Mouse (Mus musculus): ENCODE measurements around the gene Fbxw11. TPM values are rescaled to one million over a fixed set of nuclear protein-coding genes. Genes with fewer than 3 reads are reported as not detected.
"Not testable (repeated sequence)": the region's sequence is repeated elsewhere in the genome, so short reads cannot be mapped to it uniquely, and the experiment has no call there.

The Fbxw11 gene
- polyA plus RNA-seq, 1 experiment from 2014 or later, result 85.4 TPM

DNA sequence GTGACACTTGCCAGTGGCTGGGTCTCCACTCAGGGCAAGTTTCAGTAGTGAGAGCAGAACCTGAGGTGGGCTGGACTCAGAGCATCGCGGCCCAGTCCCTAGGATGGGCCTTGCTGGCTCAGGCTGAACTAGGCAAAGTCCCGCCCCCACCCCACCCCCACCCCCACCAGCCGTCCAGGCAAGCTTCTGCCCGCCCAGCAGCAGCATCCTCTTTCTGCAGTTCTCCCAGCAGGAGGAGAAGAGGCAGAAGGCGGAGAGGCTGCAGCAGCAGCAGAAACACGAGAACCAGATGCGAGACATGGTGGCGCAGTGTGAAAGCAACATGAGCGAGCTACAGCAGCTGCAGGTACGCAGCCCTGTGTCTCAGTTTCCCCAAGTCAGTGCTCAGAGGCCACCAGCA lies 27.0 kb upstream of the Fbxw11 start:
- peak overlapping the region; percentile 39 for H3K4me2 ChIP-seq (replicated peaks)
- ATAC-seq (ENCODE audit: low FRiP score, low read depth), result no peak
- 11% methylated on average over 11 of the region's 11 CpGs for WGBS

DNA sequence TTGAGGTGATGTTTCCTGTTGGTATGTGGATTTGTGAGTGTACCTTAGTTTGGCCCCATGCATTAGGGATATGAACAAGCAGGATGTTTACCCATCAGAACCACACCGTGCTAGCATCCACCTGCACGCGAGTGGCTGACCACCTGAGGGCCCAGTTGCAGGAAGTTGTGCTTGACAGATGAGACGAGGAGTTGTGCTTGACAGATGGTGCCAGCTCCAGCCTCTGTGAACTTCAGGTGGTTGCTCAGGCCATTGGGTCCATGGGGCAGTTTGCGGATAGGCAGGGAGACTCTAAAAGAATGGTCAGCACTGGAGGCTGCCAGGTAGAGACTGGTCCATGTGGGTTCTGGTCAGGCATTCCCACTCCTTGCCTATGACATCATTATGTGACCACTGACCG lies 26.4 kb upstream of the Fbxw11 start:
- no peak for ATAC-seq (ENCODE audit: low FRiP score, low read depth)
- WGBS, result 65% methylated on average over 6 of the region's 6 CpGs
- H3K9me3 ChIP-seq, result no peaks in the 10 kb centered on the region
- no peaks in the 10 kb centered on the region for H3K27me3 ChIP-seq
- peaks cover 32% of the 10 kb centered on the region for H3K4me1 ChIP-seq
- H3K4me2 ChIP-seq (replicated peaks), result peak overlapping the region; percentile 39; the same call in 1 of the 2 replicates
- H3K4me3 ChIP-seq, result no peak overlapping the region
- no peaks in the 10 kb centered on the region for H3K36me3 ChIP-seq
- no peak overlapping the region for H3K27ac ChIP-seq
- no peak overlapping the region for H3K9ac ChIP-seq

More for the DNA sequence above, 27.0 kb upstream of the Fbxw11 start:
- Histone ChIP-seq H3K36me3 (no peaks in the 10 kb centered on the region), H3K9me3 (no peaks in the 10 kb centered on the region), H3K27ac (no peak overlapping the region), H3K4me3 (no peak overlapping the region), H3K4me1 (peaks cover 32% of the 10 kb centered on the region), H3K9ac (no peak overlapping the region), H3K27me3 (no peaks in the 10 kb centered on the region)

DNA sequence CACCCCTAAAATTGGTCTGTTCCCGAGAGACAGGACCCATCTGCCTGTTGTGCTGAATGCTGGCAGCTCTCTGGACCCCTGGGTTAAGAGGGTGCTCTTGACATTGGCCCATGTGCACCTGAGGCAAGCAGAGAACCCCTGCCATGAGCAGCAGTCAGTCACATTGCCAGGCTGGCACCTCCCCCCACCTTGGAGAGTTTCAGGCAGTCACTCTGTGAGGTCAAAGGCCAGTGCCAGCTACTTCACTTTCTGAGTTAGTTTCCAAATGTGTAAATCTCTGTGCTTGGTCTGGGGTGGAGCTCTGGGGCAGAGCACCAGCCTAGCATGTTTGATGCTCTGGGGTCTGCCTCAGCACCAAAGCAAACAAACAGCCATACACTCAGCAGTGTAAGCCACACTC lies 24.5 kb upstream of the Fbxw11 start:
- H3K4me2 ChIP-seq (replicated peaks), result no peak overlapping the region
- 0 out of 2 replicates have a peak, but pooled peaks cover 4% of the 10 kb centered on the region for H3K36me3 ChIP-seq
- no peaks in the 10 kb centered on the region for H3K27me3 ChIP-seq
- no peak overlapping the region for H3K27ac ChIP-seq
- H3K9me3 ChIP-seq, result no peaks in the 10 kb centered on the region
- H3K4me1 ChIP-seq, result peaks cover 24% of the 10 kb centered on the region
- no peak for ATAC-seq (ENCODE audit: low FRiP score, low read depth)
- no peak overlapping the region for H3K4me3 ChIP-seq
- no peak overlapping the region for H3K9ac ChIP-seq
- 74% methylated on average over 1 of the region's 1 CpGs for WGBS

DNA sequence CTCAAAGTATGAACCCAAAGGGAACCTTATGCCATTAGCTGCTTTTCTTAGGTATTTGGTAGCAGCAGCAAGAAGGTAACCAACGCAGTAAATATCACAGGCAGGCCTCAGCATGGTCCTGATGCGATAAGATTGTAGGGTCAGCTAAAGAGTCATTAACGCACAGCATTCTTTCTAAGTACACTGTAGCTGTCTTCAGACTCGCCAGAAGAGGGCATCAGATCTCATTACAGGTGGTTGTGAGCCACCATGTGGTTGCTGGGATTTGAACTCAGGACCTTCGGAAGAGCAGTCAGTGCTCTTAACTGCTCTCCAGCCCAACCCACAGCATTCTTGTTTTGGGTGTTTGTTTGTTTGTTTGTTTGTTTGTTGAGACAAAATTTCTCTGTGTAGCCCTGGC lies 23.9 kb upstream of the Fbxw11 start:
- 82% methylated on average over 5 of the region's 5 CpGs for WGBS
- not testable (repeated sequence) for H3K9ac ChIP-seq; H3K27me3 ChIP-seq; H3K4me2 ChIP-seq (replicated peaks); H3K9me3 ChIP-seq; ATAC-seq (ENCODE audit: low FRiP score, low read depth); H3K4me3 ChIP-seq; H3K27ac ChIP-seq; H3K36me3 ChIP-seq
- H3K4me1 ChIP-seq, result peaks cover 24% of the 10 kb centered on the region

DNA sequence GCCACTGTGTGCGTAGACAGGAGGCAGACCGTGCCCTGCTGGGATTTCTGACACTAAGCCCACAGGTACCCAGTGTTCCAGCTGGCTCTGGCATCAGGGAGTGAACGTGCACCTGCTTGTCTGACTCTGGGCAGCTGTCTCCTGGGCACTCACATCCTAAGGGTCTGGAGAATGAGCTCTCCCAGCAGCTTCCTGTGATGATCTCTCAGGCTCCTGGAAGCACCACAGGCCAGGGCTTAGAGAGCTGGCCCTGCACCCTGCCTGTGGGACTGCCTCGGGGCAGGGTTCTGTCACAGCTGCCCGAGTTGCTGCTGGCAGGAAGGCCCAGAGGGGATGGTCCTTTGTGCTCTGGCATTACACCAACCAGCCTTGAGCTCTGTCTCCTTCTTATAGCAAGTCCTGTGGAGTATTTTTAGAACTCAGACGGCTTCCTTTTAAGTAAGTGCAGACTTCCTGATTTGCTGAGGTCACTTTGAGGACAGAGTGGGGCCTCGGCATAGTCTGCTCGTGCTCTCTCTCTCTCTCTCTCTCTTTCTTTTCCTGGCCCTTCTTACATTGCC lies 23.2 kb upstream of the Fbxw11 start:
- Histone ChIP-seq H3K4me3 (no peak overlapping the region), H3K36me3 (0 out of 2 replicates have a peak, but pooled peaks cover 4% of the 10 kb centered on the region), H3K9me3 (no peaks in the 10 kb centered on the region), H3K27ac (peak overlapping the region; percentile 71), H3K27me3 (no peaks in the 10 kb centered on the region), H3K4me1 (peaks cover 24% of the 10 kb centered on the region), H3K4me2 (replicated peaks) (no peak overlapping the region; the same call in 1 of the 2 replicates), H3K9ac (no peak overlapping the region)
- ATAC-seq (ENCODE audit: low FRiP score, low read depth), result peak; percentile 51; the same call in 1 of the 2 replicates
- WGBS, result 31% methylated on average over 8 of the region's 8 CpGs

DNA sequence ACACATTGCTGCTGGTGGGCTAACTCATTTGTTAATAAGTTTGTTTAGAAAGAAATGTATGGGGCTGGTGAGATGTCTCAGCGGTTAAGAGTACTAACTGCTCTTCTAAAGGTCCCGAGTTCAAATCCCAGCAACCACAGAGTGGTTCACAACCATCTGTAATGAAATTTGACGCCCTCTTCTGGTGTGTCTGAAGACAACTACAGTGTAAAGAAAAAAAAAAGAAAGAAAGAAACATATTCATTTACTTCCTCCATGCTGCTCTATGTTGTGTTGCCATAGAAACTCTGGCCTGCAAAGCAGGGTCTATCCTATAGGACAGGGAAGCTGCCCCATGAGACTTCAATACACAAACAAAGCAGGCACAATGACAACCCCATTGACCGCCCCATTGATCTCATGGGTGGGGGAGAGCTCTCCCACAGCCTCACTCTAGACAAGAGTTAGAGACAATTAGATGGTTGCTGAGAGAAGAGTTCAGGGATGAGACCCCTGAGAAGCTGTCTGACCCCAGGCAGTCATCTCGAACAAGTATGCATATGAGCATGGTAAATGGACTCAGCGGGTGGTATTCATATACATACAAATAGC lies 22.6 kb upstream of the Fbxw11 start:
- Histone ChIP-seq H3K27ac (no peak overlapping the region), H3K4me1 (peaks cover 24% of the 10 kb centered on the region)
- ATAC-seq (ENCODE audit: low FRiP score, low read depth), result no peak

DNA sequence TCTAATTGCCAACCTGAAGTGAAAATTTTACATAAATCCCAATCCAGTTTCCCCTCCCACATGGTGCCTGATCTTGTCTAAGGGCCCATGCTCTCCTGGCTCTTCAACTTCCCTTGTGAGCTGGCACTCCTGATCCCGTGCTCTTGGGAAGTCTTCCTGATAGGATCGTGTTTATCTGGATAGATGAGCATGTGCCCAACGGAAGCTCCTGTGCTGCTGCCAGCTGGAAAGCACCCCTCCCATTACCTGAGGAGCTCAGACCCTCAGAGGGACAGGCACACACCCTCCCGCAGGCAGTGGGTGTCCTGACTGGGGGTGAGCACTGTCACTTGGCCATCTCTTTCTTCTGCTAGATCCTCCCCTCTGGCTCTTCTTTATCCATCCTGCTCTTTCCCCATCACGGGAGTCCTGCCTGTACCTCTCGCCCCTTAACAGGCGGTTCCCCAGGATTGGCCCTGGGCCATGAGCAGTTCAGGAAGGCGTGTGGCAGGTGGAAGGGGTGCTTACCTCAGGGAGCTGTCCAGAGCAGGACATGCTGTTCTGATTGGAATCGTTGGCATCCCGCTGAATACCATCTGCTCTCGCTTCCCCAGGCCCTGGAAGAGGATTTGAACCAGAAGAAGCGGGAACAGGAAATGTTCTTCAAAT lies 20.6 kb upstream of the Fbxw11 start:
- no peaks in the 10 kb centered on the region for H3K27me3 ChIP-seq
- no peak overlapping the region for H3K9ac ChIP-seq
- ATAC-seq (ENCODE audit: low FRiP score, low read depth), result no peak
- no peak overlapping the region for H3K4me2 ChIP-seq (replicated peaks)
- H3K4me1 ChIP-seq, result peaks cover 16% of the 10 kb centered on the region
- no peaks in the 10 kb centered on the region for H3K9me3 ChIP-seq
- 73% methylated on average over 12 of the region's 12 CpGs for WGBS
- 0 out of 2 replicates have a peak, but pooled peaks cover 4% of the 10 kb centered on the region for H3K36me3 ChIP-seq
- no peak overlapping the region for H3K27ac ChIP-seq
- H3K4me3 ChIP-seq, result no peak overlapping the region

More for the DNA sequence above, 22.6 kb upstream of the Fbxw11 start:
- Histone ChIP-seq H3K36me3 (0 out of 2 replicates have a peak, but pooled peaks cover 4% of the 10 kb centered on the region), H3K27me3 (no peaks in the 10 kb centered on the region), H3K4me3 (no peak overlapping the region), H3K9ac (no peak overlapping the region), H3K4me2 (replicated peaks) (no peak overlapping the region), H3K9me3 (no peaks in the 10 kb centered on the region)
- WGBS, result 84% methylated on average over 6 of the region's 6 CpGs

DNA sequence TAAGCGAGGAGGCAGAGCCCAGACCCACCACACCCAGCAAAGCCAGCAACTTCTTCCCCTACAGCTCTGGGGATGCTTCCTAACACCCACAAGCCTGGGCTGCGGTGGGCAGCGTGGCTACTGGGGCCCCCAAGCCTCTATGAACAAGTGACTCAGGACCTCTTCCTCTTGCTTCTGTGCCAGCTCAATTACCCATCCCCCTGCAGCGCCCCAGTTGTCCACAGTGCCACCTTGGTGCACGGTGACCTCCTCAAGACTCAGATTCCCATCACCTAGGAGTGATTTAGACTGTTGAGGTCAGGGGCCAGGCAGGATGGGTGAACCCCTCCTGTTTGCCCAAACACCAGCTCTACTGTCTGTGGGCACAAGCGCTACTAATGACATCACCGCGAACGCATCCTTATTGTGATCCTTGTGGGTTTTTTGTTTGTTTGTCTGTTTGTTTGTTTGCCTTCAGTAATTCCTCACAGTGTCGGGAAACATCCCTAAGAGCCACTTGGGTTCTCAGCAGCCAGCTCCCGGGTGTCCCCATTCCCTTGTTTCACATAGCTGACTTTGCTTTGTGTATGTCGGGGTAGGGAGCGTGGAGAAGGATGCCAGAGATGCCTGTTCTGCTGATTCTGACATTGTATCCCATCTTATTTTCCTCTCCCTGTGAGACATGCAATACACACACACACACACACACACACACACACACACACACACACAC lies 19.9 kb upstream of the Fbxw11 start:
- no peaks in the 10 kb centered on the region for H3K9me3 ChIP-seq
- H3K9ac ChIP-seq, result no peak overlapping the region
- H3K4me3 ChIP-seq, result no peak overlapping the region
- no peak overlapping the region for H3K27ac ChIP-seq
- peaks cover 16% of the 10 kb centered on the region for H3K4me1 ChIP-seq
- no peak overlapping the region for H3K4me2 ChIP-seq (replicated peaks)
- ATAC-seq (ENCODE audit: low FRiP score, low read depth), result no peak
- no peaks in the 10 kb centered on the region for H3K27me3 ChIP-seq
- 84% methylated on average over 13 of the region's 13 CpGs for WGBS
- H3K36me3 ChIP-seq, result 0 out of 2 replicates have a peak, but pooled peaks cover 4% of the 10 kb centered on the region

DNA sequence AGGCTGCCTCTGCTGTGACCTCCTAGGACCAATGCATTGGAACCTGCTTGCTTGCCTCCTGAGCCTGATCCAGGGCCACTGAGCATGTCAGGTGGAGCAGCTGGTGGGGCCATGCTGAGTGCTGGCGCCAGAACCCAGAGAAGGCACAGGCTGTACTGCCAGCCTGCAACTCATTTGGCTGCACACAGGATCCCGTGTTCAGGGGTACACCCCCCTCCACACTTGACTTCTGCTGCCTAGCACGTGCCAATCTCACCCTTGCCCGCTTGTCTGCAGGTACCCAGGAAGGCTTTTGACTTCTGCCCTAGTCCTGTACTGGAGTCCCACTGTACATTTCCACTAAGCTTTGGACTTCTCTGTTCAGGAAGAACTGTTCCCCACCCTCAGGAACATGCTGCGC lies 19.3 kb upstream of the Fbxw11 start:
- Histone ChIP-seq H3K4me3 (no peak overlapping the region), H3K4me2 (replicated peaks) (no peak overlapping the region), H3K27me3 (no peaks in the 10 kb centered on the region), H3K9me3 (no peaks in the 10 kb centered on the region), H3K4me1 (peaks cover 16% of the 10 kb centered on the region), H3K27ac (no peak overlapping the region), H3K9ac (no peak overlapping the region), H3K36me3 (0 out of 2 replicates have a peak, but pooled peaks cover 4% of the 10 kb centered on the region)
- no peak for ATAC-seq (ENCODE audit: low FRiP score, low read depth)
- WGBS, result 76% methylated on average over 5 of the region's 5 CpGs

DNA sequence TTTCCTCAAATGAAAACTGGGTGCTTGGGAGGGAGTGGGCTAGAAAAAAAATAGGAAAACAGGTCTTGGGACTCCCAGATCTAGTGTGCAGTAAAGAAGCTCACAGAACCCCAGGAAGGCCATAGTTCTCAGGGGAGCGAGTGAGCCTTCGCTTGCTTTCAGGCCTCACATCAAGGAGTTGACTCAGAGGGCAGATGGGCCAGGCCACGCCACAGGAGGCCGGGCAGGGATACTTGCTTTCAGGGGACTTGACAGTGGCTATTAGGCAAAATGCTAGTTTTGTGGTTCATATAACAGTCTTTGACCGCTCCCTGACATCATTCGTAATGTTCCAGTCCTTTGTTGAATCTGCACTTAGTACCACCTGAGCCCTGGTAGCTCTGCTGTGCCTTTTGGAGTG lies 18.6 kb upstream of the Fbxw11 start:
- Histone ChIP-seq H3K4me1 (peaks cover 14% of the 10 kb centered on the region), H3K9me3 (no peaks in the 10 kb centered on the region), H3K4me2 (replicated peaks) (no peak overlapping the region), H3K9ac (no peak overlapping the region), H3K36me3 (0 out of 2 replicates have a peak, but pooled peaks cover 4% of the 10 kb centered on the region), H3K27ac (no peak overlapping the region), H3K27me3 (no peaks in the 10 kb centered on the region), H3K4me3 (no peak overlapping the region)
- 73% methylated on average over 6 of the region's 6 CpGs for whole genome bisulfite sequencing
- no peak for ATAC-seq (ENCODE audit: low FRiP score, low read depth)

DNA sequence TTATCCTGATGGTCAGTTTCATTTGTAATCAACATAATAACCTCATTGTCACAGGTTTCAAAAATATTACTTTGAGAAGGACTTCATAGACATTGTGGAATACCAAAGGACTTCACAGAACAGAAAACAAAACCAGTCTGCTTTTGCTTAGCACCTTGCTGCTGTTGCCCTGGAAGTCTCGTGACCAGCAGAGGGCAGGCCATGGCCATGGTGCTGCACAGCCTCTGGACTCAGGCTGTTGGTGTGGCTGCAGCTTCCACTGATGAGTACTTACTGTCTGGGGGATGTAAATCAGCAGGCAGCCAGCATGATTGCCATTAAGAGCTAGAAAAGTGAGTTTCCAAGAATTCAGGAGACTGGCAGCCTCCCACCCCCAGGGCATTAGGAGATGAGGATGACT lies 16.8 kb upstream of the Fbxw11 start:
- H3K9ac ChIP-seq, result no peak overlapping the region
- H3K36me3 ChIP-seq, result 0 out of 2 replicates have a peak, but pooled peaks cover 4% of the 10 kb centered on the region
- WGBS, result 40% methylated on average over 1 of the region's 1 CpGs
- no peak overlapping the region for H3K4me3 ChIP-seq
- H3K27ac ChIP-seq, result no peak overlapping the region
- no peaks in the 10 kb centered on the region for H3K27me3 ChIP-seq
- ATAC-seq (ENCODE audit: low FRiP score, low read depth), result no peak
- H3K4me2 ChIP-seq (replicated peaks), result no peak overlapping the region
- H3K4me1 ChIP-seq, result no peaks in the 10 kb centered on the region
- no peaks in the 10 kb centered on the region for H3K9me3 ChIP-seq

DNA sequence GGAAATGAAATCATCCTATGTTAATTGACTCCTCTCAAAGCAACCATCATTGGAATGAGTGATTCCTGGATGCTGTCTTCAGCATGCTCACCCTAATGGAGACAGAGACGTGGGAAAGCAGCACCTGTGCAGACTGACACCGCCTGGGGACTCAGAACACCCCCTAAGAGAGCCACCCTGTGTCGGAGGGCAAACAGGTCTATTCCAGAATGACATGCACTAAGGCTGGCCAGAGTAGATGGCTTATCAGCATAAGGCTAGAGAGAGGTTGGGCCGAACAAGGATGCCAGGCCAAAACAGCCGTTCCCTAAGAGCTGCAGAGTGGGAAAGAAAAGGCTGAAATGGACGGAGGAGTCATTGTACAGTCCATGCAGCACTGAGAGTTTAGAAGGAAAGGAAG lies 16.4 kb upstream of the Fbxw11 start:
- whole genome bisulfite sequencing, result 79% methylated on average over 6 of the region's 6 CpGs
- no peak overlapping the region for H3K9ac ChIP-seq
- no peaks in the 10 kb centered on the region for H3K9me3 ChIP-seq

More for the DNA sequence above, 16.4 kb upstream of the Fbxw11 start:
- ATAC-seq (ENCODE audit: low FRiP score, low read depth), result no peak
- Histone ChIP-seq H3K4me2 (replicated peaks) (no peak overlapping the region), H3K27ac (no peak overlapping the region), H3K36me3 (0 out of 2 replicates have a peak, but pooled peaks cover 4% of the 10 kb centered on the region), H3K4me1 (no peaks in the 10 kb centered on the region), H3K4me3 (no peak overlapping the region), H3K27me3 (no peaks in the 10 kb centered on the region)
